Mouse (Mus musculus) ZHBTc4 (cell line): ENCODE results near the gene Pfdn5.
A peak's percentile ranks its signal among the peaks of the same experiment; 100 is the strongest.

ENCODE experiments used
- DNase-seq: peaks from one replicate; pipeline ENCODE4 v3.0.0-alpha.2; 2011; ENCODE audit warnings: low read depth, low spot score

Gene Pfdn5

GRCm38 (mm10) chr15:102335254-102335653 is 9.3 kb downstream of the Pfdn5 start:
- DNase-seq, result peak; percentile 52

DNA sequence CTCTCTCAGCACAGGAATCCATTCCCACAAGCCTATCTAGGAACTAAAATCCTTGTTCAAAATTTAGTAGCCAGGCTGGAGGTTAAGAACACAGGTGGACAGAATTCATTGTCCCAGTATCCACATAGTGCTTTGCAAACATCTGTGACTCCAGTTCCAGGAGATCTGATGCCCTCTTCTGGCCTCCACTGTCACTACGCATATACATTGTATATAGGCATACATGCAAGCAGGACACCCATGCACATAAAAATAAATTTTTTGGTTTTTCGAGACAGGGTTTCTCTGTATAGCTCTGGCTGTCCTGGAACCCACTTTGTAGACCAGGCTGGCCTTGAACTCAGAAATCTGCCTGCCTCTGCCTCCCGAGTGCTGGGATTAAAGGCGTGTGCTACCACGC is 10.0 kb downstream of the Pfdn5 start:
- peak; percentile 50 for DNase-seq

DNA sequence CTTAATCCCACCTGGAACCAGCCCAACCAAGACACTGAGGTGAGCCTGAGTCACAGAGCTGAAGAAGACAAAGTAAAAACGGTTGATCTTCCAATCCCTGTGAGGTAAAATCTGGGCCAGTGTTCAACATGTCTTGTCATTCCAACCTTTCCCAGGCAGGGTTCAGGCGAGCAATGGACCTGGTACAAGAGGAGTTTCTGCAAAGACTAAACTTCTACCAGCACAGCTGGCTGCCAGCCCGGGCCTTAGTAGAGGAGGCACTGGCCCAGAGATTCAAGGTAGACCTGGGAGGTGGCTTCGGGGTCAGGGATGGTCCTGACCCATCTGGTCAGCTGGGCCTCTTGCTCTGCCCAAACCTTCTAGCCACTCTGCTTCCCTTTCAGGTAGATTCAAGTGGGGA is 11.0 kb downstream of the Pfdn5 start:
- no peak for DNase-seq

- DNase-seq, result no peak
Observed at GRCm38 (mm10) chr15:102339612-102340011, 13.7 kb downstream of the Pfdn5 start.

- DNase-seq, result peak; percentile 73
Observed at GRCm38 (mm10) chr15:102341580-102341979, 15.7 kb downstream of the Pfdn5 start.

- no peak for DNase-seq
Observed at GRCm38 (mm10) chr15:102344490-102344889, 18.6 kb downstream of the Pfdn5 start.

- DNase-seq, result peak; percentile 85
Observed at GRCm38 (mm10) chr15:102346444-102346843, 20.5 kb downstream of the Pfdn5 start.

DNA sequence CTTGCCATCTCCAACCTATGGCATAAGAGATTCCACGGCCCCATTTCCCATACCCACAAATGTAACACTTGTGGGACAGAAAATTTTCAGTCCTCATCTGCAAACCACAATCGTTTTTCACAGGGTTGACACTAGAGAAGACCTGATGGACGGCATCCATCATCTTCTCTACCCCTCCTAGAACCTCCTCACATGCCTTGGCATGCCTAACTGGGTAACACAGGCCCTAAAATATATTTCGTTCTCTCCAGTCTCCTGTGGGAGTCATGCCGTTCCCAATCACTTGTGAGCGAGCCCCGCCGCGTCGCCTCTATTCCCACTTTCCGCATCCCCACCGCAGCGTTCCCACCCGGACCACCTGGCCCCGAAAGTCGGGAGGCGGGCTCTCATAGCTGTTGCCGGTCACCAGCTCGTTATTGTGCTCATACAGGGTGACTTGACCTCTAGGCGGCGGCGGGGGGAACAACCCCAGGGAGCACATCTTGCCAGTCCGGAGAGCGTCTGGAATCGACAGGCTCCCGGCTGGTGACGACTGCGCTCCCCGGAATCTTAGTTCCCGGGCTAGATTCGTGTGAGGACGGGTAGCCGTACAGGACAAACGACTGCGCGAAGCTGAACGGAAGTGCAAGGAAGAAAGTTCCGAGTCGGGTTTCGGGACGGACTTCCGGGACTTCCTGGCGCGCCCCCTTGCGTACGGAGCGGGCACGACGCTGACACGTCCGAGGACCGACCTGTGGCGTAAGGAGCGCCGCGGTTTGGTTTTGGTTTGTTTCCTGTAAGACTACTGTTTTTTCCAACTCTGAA is 24.4 kb downstream of the Pfdn5 start, which contains the start of gene Aaas:
TSS of gene Aaas (minus strand) at position 634 of the 804 bp plus-strand sequence.
- DNase-seq, result peak; percentile 98

GRCm38 (mm10) chr15:102350942-102351291 is 25.0 kb downstream of the Pfdn5 start:
- DNase-seq, result no peak

- no peak for DNase-seq
Observed at GRCm38 (mm10) chr15:102352177-102352576, 26.3 kb downstream of the Pfdn5 start.

- DNase-seq, result no peak
Observed at GRCm38 (mm10) chr15:102353986-102354385, 28.1 kb downstream of the Pfdn5 start.

GRCm38 (mm10) chr15:102355134-102355870 is 29.4 kb downstream of the Pfdn5 start:
- peak; percentile 75 for DNase-seq

DNA sequence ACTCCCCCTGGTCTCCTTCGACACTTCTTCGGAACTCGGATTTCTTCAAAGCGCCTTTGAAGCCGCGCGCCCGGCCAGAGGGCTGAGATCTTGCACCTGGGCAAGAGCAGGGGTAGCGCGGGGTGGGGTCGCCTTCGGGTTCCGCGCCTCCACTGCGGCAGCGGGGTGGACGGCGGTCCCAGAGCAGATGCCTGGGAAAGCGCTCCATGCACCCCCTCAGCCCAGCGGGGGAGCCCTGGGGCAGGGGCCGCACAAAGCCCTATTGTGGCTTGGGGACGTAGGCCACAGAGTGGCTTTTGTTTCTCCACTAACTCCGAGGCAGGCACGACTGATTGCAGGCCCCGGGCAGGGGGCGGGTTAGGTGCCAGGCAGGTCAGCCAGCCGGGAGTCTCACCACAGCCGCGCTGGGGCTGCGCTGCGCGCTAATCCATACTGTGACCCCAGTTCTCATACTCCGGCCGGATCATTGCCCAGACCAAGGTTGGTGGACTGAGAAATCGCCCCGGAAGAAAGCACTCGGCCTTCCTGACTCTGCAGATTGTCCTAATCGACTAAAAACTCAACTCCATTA is 30.0 kb downstream of the Pfdn5 start:
- peak; percentile 82 for DNase-seq

GRCm38 (mm10) chr15:102356501-102357325 is 30.8 kb downstream of the Pfdn5 start:
- no peak for DNase-seq

DNA sequence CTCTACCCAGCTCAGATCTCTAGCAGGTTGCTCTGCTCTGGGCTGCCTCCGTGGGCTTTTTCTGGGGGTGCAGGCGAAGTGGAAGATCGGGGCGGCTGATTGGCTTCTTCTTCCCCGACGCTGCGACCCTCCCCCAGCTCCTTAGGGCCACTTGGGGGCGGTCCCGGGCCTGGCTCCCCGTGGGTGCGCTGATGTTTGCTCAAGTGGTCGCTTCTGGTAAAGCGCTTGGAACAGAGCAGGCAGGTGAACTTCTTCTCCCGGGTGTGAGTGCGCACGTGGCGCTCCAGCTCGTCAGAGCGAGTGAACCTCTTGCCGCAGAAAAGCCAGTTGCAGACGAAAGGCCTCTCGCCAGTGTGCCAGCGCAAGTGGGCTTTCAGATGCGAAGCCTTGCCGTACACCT is 32.2 kb downstream of the Pfdn5 start:
- peak; percentile 83 for DNase-seq

DNA sequence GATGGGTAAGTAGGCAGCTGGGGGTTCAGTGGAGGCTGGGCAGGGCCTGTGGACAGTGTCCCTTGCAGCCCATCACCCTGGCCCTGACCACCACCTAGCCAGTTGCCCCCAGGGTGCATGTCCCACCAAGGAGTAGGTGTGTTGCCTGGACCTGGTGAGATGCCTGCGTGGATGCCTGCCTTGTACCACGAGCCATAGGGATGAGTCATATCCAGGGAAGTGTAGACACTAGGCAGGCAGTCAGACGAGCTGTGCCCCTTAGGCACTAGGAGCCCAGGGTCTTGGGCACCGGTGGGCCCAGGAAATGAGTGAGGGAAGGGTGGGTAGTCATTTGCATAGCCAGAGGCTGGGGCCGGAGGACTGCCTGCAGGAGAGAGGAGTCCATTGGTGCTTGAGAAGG is 32.9 kb downstream of the Pfdn5 start:
- DNase-seq, result no peak

GRCm38 (mm10) chr15:102362648-102363047 is 36.7 kb downstream of the Pfdn5 start:
- DNase-seq, result no peak

- no peak for DNase-seq
Observed at GRCm38 (mm10) chr15:102364678-102365077, 38.8 kb downstream of the Pfdn5 start.

GRCm38 (mm10) chr15:102366238-102366637 is 40.3 kb downstream of the Pfdn5 start:
- DNase-seq, result no peak

DNA sequence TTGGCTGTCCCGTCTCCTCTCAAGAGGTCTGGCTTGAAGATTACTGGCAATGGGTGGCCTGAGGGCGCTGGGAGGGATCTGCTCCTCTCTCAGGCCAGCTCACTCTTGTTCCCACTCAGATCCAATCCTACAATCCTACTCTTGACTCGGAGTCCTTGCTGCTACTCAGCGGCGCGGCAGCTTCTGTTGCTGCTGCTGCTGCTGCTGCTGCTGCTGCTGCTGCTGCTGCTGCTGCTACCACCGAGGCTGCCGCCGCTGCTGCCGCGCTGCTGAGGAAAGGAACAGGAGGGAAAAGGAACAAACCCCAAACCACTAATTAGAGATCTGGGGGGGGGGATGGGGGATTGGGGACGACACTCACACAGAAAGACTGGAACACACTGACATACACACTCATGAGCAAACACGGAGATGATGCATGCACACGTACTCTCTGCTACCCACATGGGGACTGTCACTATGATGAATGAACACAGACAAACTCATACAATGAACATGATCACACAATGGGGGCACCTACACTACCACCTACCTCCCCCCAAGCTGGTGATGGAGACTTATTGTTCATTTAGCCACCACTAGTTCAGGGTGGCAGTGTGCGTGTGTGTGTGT is 40.9 kb downstream of the Pfdn5 start, which contains the start of gene Sp7:
TSS of gene Sp7 (minus strand) at position 450 of the 612 bp plus-strand sequence.
- peak; percentile 23 for DNase-seq

- DNase-seq, result no peak
Observed at GRCm38 (mm10) chr15:102369972-102370371, 44.1 kb downstream of the Pfdn5 start.
